Mouse (Mus musculus) lung, embryonic 14.5 days (tissue): ENCODE results near the gene Gm20388. TPM values are rescaled to one million over a fixed set of nuclear protein-coding genes. Genes with fewer than 3 reads are reported as not detected.
A peak's percentile ranks its signal among the peaks of the same experiment; 100 is the strongest.

ENCODE experiments used
- ATAC-seq: fragments of 200-750 bp; cut with Nextera tagmentation; 2 replicates; pipeline ENCODE4 v1.8.0; 2017; ENCODE audit warnings: mild to moderate bottlenecking, moderate TSS enrichment, moderate library complexity; ENCODE audit not compliant: insufficient read depth
- DNase-seq: peaks from one replicate; pipeline ENCODE4 v3.0.0-alpha.2; 2015
- H3K27ac ChIP-seq: fragments of 300-500 bp; sonication (generic); 2 replicates; pipeline ENCODE4 v1.5.1; 2014; ENCODE audit warnings: low read depth, mild to moderate bottlenecking, moderate library complexity
- H3K27me3 ChIP-seq: fragments of 300-500 bp; sonication (generic); 2 replicates; pipeline ENCODE4 v1.6.1; 2014; ENCODE audit warnings: low read length, control low read depth; ENCODE audit not compliant: insufficient read depth
- H3K36me3 ChIP-seq: fragments of 300-500 bp; sonication (generic); 2 replicates; pipeline ENCODE4 v1.6.1; 2014; ENCODE audit warnings: control low read depth; ENCODE audit not compliant: insufficient read depth
- H3K4me1 ChIP-seq: fragments of 300-500 bp; sonication (generic); 2 replicates; pipeline ENCODE4 v1.6.1; 2014; ENCODE audit warnings: antibody characterized with exemption, control low read depth; ENCODE audit not compliant: insufficient read depth
- H3K4me2 ChIP-seq: fragments of 300-500 bp; sonication (generic); 2 replicates; pipeline ENCODE4 v1.6.1; 2014; ENCODE audit warnings: mild to moderate bottlenecking
- H3K4me3 ChIP-seq: fragments of 300-500 bp; sonication (generic); 2 replicates; pipeline ENCODE4 v1.5.1; 2014; ENCODE audit warnings: low read depth, low read length
- H3K9ac ChIP-seq: fragments of 300-500 bp; sonication (generic); 2 replicates; pipeline ENCODE4 v1.6.1; 2014
- H3K9me3 ChIP-seq: fragments of 300-500 bp; sonication (generic); 2 replicates; pipeline ENCODE4 v1.6.1; 2016; ENCODE audit warnings: low read depth, low read length, control low read depth
- CTCF ChIP-seq: IDR thresholded peaks from 2 replicates; pipeline ENCODE4 v1.5.1; 2016; ENCODE audit warnings: antibody characterized with exemption, low read depth
- WGBS: fragments of 180-500 bp; shearing (Covaris S2); extraction: QIAGEN DNeasy Blood & Tissue Kit; methylation state at CpG from one replicate; pipeline ENCODE4 v1.1.7; 2014; 5-methylcytosine and 5-hydroxymethylcytosine counted together
- polyA plus RNA-seq: library from polyadenylated mRNA; unstranded; fragments of >200 nt; fragmentation: Nextera tagmentation; extraction: Ambion mirVana; gene quantifications from 2 replicates; pipeline ENCODE4 v1.2.1, GENCODE M21; 2014

Gm20388 gene
- polyA plus RNA-seq, 1 experiment from 2014 or later = not detected

DNA sequence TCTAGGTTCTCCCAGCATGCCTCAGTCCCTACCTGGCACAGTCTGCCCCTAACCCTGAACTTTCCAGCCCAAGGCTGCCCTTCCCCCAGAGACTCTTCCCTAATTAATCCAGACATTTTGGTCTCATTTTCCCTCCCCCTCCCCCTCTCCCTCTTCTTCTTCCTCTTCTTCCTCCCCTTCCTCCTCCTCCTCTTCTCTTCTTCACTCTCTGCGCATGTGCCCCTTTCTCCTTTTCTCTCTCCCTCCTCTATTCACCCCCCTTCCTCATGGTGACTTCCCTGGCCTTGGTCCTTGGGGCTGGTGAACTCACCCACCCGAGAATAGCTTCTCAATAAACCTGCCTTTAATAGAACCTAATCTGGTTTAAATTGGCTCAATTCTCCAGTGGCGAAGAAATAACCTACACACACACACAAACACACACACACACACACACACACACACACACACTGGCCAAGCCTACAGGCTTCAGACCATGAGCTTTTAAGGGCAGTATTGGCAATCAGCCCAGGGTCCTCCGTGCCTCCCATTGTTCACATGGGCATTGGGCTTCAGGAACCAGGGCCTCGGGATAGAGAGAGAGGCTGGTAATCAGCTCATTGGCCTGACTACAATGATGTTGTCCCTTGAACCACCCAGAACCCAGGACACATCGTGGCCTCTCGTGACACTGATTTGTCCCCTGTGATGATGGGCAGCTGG lies 432.4 kb downstream of the Gm20388 start:
- no peak for TF ChIP-seq CTCF
- H3K4me1 ChIP-seq = peaks cover 7% of the 10 kb centered on the region; the same call in 1 of the 2 replicates
- ATAC-seq (no peak), DNase-seq (peak; percentile 58)
- H3K27me3 ChIP-seq = no peaks in the 10 kb centered on the region
- 68% methylated on average over 7 of the region's 7 CpGs for WGBS
- H3K9me3 ChIP-seq = no peaks in the 10 kb centered on the region
- H3K9ac ChIP-seq = no peak overlapping the region
- no peak overlapping the region for H3K4me3 ChIP-seq
- no peaks in the 10 kb centered on the region for H3K36me3 ChIP-seq
- no peak overlapping the region for H3K27ac ChIP-seq
- H3K4me2 ChIP-seq = no peak overlapping the region

DNA sequence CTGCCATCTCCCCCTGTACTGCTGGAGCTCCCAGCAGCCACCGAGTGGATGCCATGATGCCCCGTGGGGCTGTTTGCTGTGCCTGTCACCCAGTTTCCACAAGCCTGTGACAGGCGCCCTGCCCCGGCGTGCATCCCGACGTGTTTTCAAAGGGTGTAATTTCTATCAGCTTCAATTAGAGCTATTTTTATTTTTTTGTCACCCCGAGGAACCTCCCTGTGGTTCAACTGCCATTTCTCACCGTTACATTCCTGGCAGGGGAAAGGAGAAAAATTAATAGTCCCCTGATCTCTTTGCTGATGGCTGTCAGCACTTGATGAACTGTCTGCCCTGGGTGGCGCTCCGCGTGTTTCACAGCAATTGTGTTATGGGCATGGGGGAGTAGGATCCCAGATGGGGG lies 432.9 kb downstream of the Gm20388 start:
- no peaks in the 10 kb centered on the region for H3K36me3 ChIP-seq
- no peak overlapping the region for H3K27ac ChIP-seq
- peaks cover 7% of the 10 kb centered on the region; the same call in 1 of the 2 replicates for H3K4me1 ChIP-seq
- H3K9me3 ChIP-seq = no peaks in the 10 kb centered on the region
- H3K4me2 ChIP-seq = no peak overlapping the region
- ATAC-seq (no peak), DNase-seq (no peak)
- TF ChIP-seq CTCF = no peak
- no peak overlapping the region for H3K9ac ChIP-seq
- 80% methylated on average over 12 of the region's 12 CpGs for WGBS
- no peaks in the 10 kb centered on the region for H3K27me3 ChIP-seq
- H3K4me3 ChIP-seq = no peak overlapping the region

GRCm38 (mm10) chr8:120344166-120344565 lies 433.5 kb downstream of the Gm20388 start:
- Histone ChIP-seq H3K4me1 (peaks cover 7% of the 10 kb centered on the region; the same call in 1 of the 2 replicates), H3K27ac (no peak overlapping the region), H3K4me3 (no peak overlapping the region), H3K36me3 (no peaks in the 10 kb centered on the region), H3K9ac (no peak overlapping the region), H3K4me2 (no peak overlapping the region), H3K9me3 (no peaks in the 10 kb centered on the region), H3K27me3 (no peaks in the 10 kb centered on the region)
- ATAC-seq (no peak), DNase-seq (no peak)
- no peak for TF ChIP-seq CTCF
- WGBS = 28% methylated on average over 4 of the region's 4 CpGs

- Histone ChIP-seq H3K4me1 (peaks cover 7% of the 10 kb centered on the region; the same call in 1 of the 2 replicates), H3K4me3 (no peak overlapping the region), H3K9me3 (no peaks in the 10 kb centered on the region), H3K36me3 (no peaks in the 10 kb centered on the region), H3K4me2 (no peak overlapping the region), H3K27ac (peak overlapping the region; percentile 27; the same call in 1 of the 2 replicates), H3K9ac (no peak overlapping the region), H3K27me3 (no peaks in the 10 kb centered on the region)
- ATAC-seq (no peak), DNase-seq (no peak)
- no peak for TF ChIP-seq CTCF
- 39% methylated on average over 13 of the region's 13 CpGs for WGBS
Measured at GRCm38 (mm10) chr8:120344583-120344982, 433.9 kb downstream of the Gm20388 start.

- H3K4me2 ChIP-seq = no peak overlapping the region
Measured at GRCm38 (mm10) chr8:120347734-120348341, 437.2 kb downstream of the Gm20388 start.

GRCm38 (mm10) chr8:120348922-120349321 lies 438.3 kb downstream of the Gm20388 start:
- 39% methylated on average over 11 of the region's 11 CpGs for WGBS
- H3K27ac ChIP-seq = no peak overlapping the region
- no peak overlapping the region for H3K4me3 ChIP-seq
- DNase-seq (no peak), ATAC-seq (no peak)
- H3K27me3 ChIP-seq = no peaks in the 10 kb centered on the region
- H3K4me1 ChIP-seq = peaks cover 4% of the 10 kb centered on the region; the same call in 1 of the 2 replicates
- H3K9me3 ChIP-seq = no peaks in the 10 kb centered on the region
- no peak overlapping the region for H3K4me2 ChIP-seq
- TF ChIP-seq CTCF = no peak
- no peaks in the 10 kb centered on the region for H3K36me3 ChIP-seq
- H3K9ac ChIP-seq = no peak overlapping the region

More at GRCm38 (mm10) chr8:120347734-120348341, 437.2 kb downstream of the Gm20388 start:
- no peak overlapping the region for H3K4me3 ChIP-seq
- H3K27ac ChIP-seq = no peak overlapping the region
- H3K9ac ChIP-seq = no peak overlapping the region
- H3K4me1 ChIP-seq = peaks cover 4% of the 10 kb centered on the region; the same call in 1 of the 2 replicates
- H3K36me3 ChIP-seq = no peaks in the 10 kb centered on the region
- ATAC-seq = no peak
- TF ChIP-seq CTCF = no peak
- DNase-seq = no peak
- no peaks in the 10 kb centered on the region for H3K9me3 ChIP-seq
- H3K27me3 ChIP-seq = no peaks in the 10 kb centered on the region
- 80% methylated on average over 21 of the region's 21 CpGs for WGBS

DNA sequence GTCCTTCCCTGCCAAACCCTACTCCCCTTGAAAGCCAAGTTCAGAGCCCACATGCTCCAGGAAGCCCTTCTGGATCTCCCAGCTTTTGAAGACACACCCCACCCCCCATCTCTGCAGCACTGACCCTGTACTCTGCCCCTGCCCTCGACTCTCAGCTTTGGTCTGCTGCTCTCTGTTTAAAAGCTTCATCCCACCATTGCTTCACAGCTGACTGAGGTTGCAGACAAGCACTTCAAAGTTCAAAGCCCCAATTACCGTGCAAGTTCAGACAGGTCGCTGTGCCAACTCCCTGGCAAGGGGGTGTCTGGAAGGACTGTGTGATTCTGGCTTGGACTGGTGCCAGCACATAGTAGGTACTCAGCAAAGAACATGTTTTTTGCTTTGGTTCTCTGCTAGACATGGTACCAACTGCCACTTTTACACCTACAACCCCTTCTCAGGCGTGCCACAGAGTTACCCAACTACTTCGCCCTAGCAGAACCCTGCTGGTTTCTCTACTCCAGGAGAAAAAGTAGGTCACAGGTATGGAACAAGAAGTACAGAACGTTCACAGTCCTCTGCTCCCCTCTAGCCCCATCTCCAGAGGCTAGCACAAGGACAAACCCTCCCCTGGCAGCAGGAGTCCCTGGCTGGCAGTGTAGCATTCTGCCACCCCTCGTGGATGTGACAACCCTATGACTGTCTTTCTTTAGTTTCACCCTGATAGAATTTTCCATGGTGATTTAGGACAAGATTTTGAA lies 440.9 kb downstream of the Gm20388 start:
- no peak for DNase-seq
- no peak overlapping the region for H3K27ac ChIP-seq
- ATAC-seq = no peak
- 58% methylated on average over 7 of the region's 7 CpGs for WGBS
- H3K4me2 ChIP-seq = no peak overlapping the region
- H3K4me3 ChIP-seq = no peak overlapping the region
- no peak overlapping the region for H3K9ac ChIP-seq
- H3K9me3 ChIP-seq = no peaks in the 10 kb centered on the region
- no peaks in the 10 kb centered on the region for H3K36me3 ChIP-seq
- H3K27me3 ChIP-seq = no peaks in the 10 kb centered on the region
- no peaks in the 10 kb centered on the region for H3K4me1 ChIP-seq
- TF ChIP-seq CTCF = no peak
